Mouse (Mus musculus): Measurements from ENCODE around the gene Zfp449.
A peak's percentile ranks its signal among the peaks of the same experiment; 100 is the strongest.

The Zfp449 gene

GRCm38 (mm10) chrX:56346176-56346931 is at the start of gene Zfp449:
Gene Zfp449, plus strand, starts transcription at chrX:56346400.
- peak; percentile 63 for DNase-seq (ENCODE audit: low read depth, low spot score)

- DNase-seq (ENCODE audit: low read depth, low spot score): no peak
Measured at GRCm38 (mm10) chrX:56307597-56307996, 38.6 kb upstream of the Zfp449 start.

- DNase-seq (ENCODE audit: low read depth, low spot score): no peak
Measured at GRCm38 (mm10) chrX:56312813-56313212, 33.4 kb upstream of the Zfp449 start.

- no peak for DNase-seq (ENCODE audit: low read depth, low spot score)
Measured at GRCm38 (mm10) chrX:56322096-56322495, 24.1 kb upstream of the Zfp449 start.

GRCm38 (mm10) chrX:56322731-56323130 is 23.5 kb upstream of the Zfp449 start:
- no peak for DNase-seq (ENCODE audit: low read depth, low spot score)

GRCm38 (mm10) chrX:56332046-56332445 is 14.2 kb upstream of the Zfp449 start:
- DNase-seq (ENCODE audit: low read depth, low spot score): no peak

GRCm38 (mm10) chrX:56340305-56340704 is 5.9 kb upstream of the Zfp449 start:
- peak; percentile 1 for DNase-seq (ENCODE audit: low read depth, low spot score)

GRCm38 (mm10) chrX:56342921-56343320 is 3.3 kb upstream of the Zfp449 start:
- DNase-seq (ENCODE audit: low read depth, low spot score): no peak

- DNase-seq (ENCODE audit: low read depth, low spot score): no peak
Measured at GRCm38 (mm10) chrX:56346932-56347253, 693 bp downstream of the Zfp449 start.

GRCm38 (mm10) chrX:56374431-56375128 is 28.4 kb downstream of the Zfp449 start, which contains the start of gene Smim10l2a:
Gene Smim10l2a, plus strand, starts transcription at chrX:56374586.
- peak; percentile 45 for DNase-seq (ENCODE audit: low read depth, low spot score)

- DNase-seq (ENCODE audit: low read depth, low spot score): no peak
Measured at GRCm38 (mm10) chrX:56380852-56381251, 34.7 kb downstream of the Zfp449 start.

GRCm38 (mm10) chrX:56384142-56384541 is 37.9 kb downstream of the Zfp449 start:
- DNase-seq (ENCODE audit: low read depth, low spot score): peak; percentile 46

GRCm38 (mm10) chrX:56404646-56405045 is 58.4 kb downstream of the Zfp449 start:
- no peak for DNase-seq (ENCODE audit: low read depth, low spot score)

- peak; percentile 41 for DNase-seq (ENCODE audit: low read depth, low spot score)
Measured at GRCm38 (mm10) chrX:56405482-56405881, 59.3 kb downstream of the Zfp449 start.

- DNase-seq (ENCODE audit: low read depth, low spot score): peak; percentile 24
Measured at GRCm38 (mm10) chrX:56406128-56406527, 59.9 kb downstream of the Zfp449 start.
